Mouse (Mus musculus) liver, embryonic 14.5 days (tissue): Measurements from ENCODE around the gene Hnrnpu. TPM values are rescaled to one million over a fixed set of nuclear protein-coding genes. Genes with fewer than 3 reads are reported as not detected.

Experiments used
- ATAC-seq: fragments of 200-750 bp; cut with Nextera tagmentation; 2 replicates; pipeline ENCODE4 v1.8.0; 2017; ENCODE audit warnings: moderate number of reproducible peaks, mild to moderate bottlenecking, moderate library complexity; ENCODE audit not compliant: insufficient read depth
- DNase-seq, 3 experiments: peaks; one replicate each; pipeline ENCODE4 v3.0.0-alpha.2; 2012 to 2013; ENCODE audit warnings: low read depth in 3 of 3, low spot score in 3 of 3
- H3K27ac ChIP-seq: fragments of 300-500 bp; sonication (generic); 2 replicates; pipeline ENCODE4 v1.5.1; 2014; ENCODE audit warnings: moderate library complexity, mild to moderate bottlenecking, control low read depth, inconsistent platforms
- H3K27me3 ChIP-seq: fragments of 300-500 bp; sonication (generic); 2 replicates; pipeline ENCODE4 v1.6.1; 2014; ENCODE audit warnings: mild to moderate bottlenecking, low read length, moderate library complexity; ENCODE audit not compliant: control insufficient read depth, insufficient read depth
- H3K36me3 ChIP-seq: fragments of 300-500 bp; sonication (generic); replicated peaks from 2 replicates; pipeline ENCODE4 v1.6.1; 2014; ENCODE audit warnings: low read depth; ENCODE audit not compliant: control insufficient read depth, insufficient read depth
- H3K4me1 ChIP-seq, 2 experiments: fragments of 200-500 bp in 1 of 2; fragments of 300-500 bp in 1 of 2; sonication (generic) in 1 of 2; replicated peaks; 2 replicates each; pipeline ENCODE4 v1.6.1; 2012 to 2014; ENCODE audit warnings: antibody characterized with exemption in 1 of 2, inconsistent platforms in 1 of 2, low read length in 1 of 2; ENCODE audit not compliant: control insufficient read depth in 2 of 2, insufficient read depth in 2 of 2
- H3K4me2 ChIP-seq: fragments of 300-500 bp; sonication (generic); 2 replicates; pipeline ENCODE4 v1.6.1; 2014; ENCODE audit warnings: low read depth, mild to moderate bottlenecking, control low read depth, moderate library complexity
- H3K4me3 ChIP-seq, 2 experiments: fragments of 200-500 bp in 1 of 2; fragments of 300-500 bp in 1 of 2; sonication (generic) in 1 of 2; 2 replicates each; pipeline ENCODE4 v1.5.1; 2012 to 2014; ENCODE audit warnings: low read depth in 2 of 2, low read length in 2 of 2, mild to moderate bottlenecking in 2 of 2, control low read depth in 1 of 2, inconsistent platforms in 1 of 2, moderate library complexity in 1 of 2; ENCODE audit not compliant: insufficient read depth in 1 of 2
- H3K9ac ChIP-seq: fragments of 300-500 bp; sonication (generic); replicated peaks from 2 replicates; pipeline ENCODE4 v1.6.1; 2014; ENCODE audit warnings: mild to moderate bottlenecking, control low read depth, moderate library complexity
- H3K9me3 ChIP-seq: fragments of 300-500 bp; sonication (generic); 2 replicates; pipeline ENCODE4 v1.6.1; 2016; ENCODE audit warnings: low read length, mixed read lengths; ENCODE audit not compliant: control insufficient read depth
- CTCF ChIP-seq: IDR thresholded peaks from 2 replicates; pipeline ENCODE4 v1.5.1; 2016; ENCODE audit warnings: antibody characterized with exemption, low read depth, control low read depth
- EP300 ChIP-seq: IDR thresholded peaks from 2 replicates; pipeline ENCODE4 v1.6.1; 2016; ENCODE audit warnings: antibody characterized with exemption, low read depth
- WGBS: fragments of 180-500 bp; shearing (Covaris S2); extraction: QIAGEN DNeasy Blood & Tissue Kit; methylation state at CpG from one replicate; pipeline ENCODE4 v1.1.7; 2014; ENCODE audit not compliant: insufficient replicate concordance; 5-methylcytosine and 5-hydroxymethylcytosine counted together
- polyA plus RNA-seq, 2 experiments: library from polyadenylated mRNA; depleted of rRNA in 1 of 2; stranded (reverse) in 1 of 2; unstranded in 1 of 2; fragments of >200 nt; fragmentation: Nextera tagmentation in 1 of 2; extraction: Ambion mirVana in 1 of 2; gene quantifications; 2 replicates each; pipeline versions ENCODE4 v1.2.1 to v1.2.3; 2012 to 2014

The Hnrnpu gene
- polyA plus RNA-seq, 2 experiments, result 165 to 191 TPM

- peak; percentile 80 for ATAC-seq
- no peaks in the 10 kb centered on the region for H3K27me3 ChIP-seq
- TF ChIP-seq EP300 (no peak), CTCF (no peak)
These were observed 1.3 kb downstream of the Hnrnpu start for GRCm38 (mm10) chr1:178336289-178336775.

DNA sequence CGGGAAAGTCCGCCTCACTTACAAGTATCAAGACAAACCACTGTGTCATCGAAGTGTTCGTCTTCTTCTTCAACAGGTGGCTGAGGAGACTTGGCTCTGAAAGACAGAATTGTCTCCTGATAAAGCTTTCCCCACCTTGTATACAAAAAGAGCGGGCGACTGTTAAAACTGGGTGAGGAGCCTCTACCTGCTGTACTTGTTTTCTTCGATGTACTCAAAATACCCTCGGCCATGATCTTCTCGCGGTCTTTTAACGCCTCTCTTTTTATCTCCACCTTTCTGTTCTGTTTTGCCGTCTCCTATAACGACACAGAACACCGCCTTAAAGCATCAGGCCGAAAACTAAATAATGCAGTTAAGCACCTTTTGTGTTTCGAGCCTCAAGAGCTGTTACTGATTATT lies 1.7 kb downstream of the Hnrnpu start:
- Histone ChIP-seq H3K9me3 (no peaks in the 10 kb centered on the region), H3K27ac (peak overlapping the region; percentile 97), H3K4me1 (peaks cover 8 to 17% of the 10 kb centered on the region in 2 experiments), H3K9ac (peak overlapping the region; percentile 99), H3K4me2 (peak overlapping the region; percentile 98), H3K4me3 (peak overlapping the region; percentile 86 to 94), H3K27me3 (no peaks in the 10 kb centered on the region), H3K36me3 (peaks cover 49% of the 10 kb centered on the region)
- TF ChIP-seq CTCF, result no peak
- TF ChIP-seq EP300, result no peak
- under 1% methylated on average over 16 of the region's 16 CpGs for WGBS
- DNase-seq (peak in 1 of 3 experiments; percentile 47), ATAC-seq (no peak)

More at GRCm38 (mm10) chr1:178336289-178336775, 1.3 kb downstream of the Hnrnpu start:
- H3K9ac ChIP-seq, result peak overlapping the region; percentile 99
- peak overlapping the region; percentile 97 for H3K27ac ChIP-seq
- peaks cover 8 to 17% of the 10 kb centered on the region in 2 experiments for H3K4me1 ChIP-seq
- DNase-seq, result peak; percentile 80 to 83 (median 83)
- no peaks in the 10 kb centered on the region for H3K9me3 ChIP-seq
- peaks cover 45% of the 10 kb centered on the region for H3K36me3 ChIP-seq
- under 1% methylated on average over 47 of the region's 53 CpGs for WGBS
- H3K4me3 ChIP-seq, result peak overlapping the region; percentile 86 to 94
- peak overlapping the region; percentile 98 for H3K4me2 ChIP-seq

DNA sequence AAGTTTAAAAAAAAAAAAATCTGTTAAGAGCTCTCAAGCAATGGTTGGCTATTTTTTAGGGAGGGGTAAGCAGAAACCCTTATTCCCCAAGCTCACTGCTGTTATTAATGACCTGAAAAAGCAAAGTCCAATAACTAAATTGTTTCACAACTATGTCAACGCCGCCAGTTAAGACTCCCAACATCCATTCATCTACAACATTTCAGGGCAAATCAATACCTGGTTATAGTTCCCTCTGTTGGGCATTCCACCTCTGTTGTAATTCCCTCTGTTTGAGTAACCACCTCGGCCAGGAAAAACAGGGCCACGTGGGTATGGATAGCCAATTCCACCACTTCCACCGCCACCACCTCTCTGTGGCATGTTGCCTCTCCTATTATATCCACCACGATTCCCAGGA lies 7.7 kb downstream of the Hnrnpu start:
- no peak overlapping the region for H3K4me2 ChIP-seq
- H3K9ac ChIP-seq, result no peak overlapping the region
- H3K27ac ChIP-seq, result no peak overlapping the region
- 78% methylated on average over 6 of the region's 6 CpGs for WGBS
- H3K36me3 ChIP-seq, result peaks cover 92% of the 10 kb centered on the region
- TF ChIP-seq EP300 (no peak), CTCF (no peak)
- DNase-seq, result no peak
- H3K4me1 ChIP-seq, result peaks cover 4 to 9% of the 10 kb centered on the region in 2 experiments; a peak in 3 of 4 replicates
- no peaks in the 10 kb centered on the region for H3K27me3 ChIP-seq
- no peak overlapping the region for H3K4me3 ChIP-seq
- ATAC-seq, result peak; percentile 47
- H3K9me3 ChIP-seq, result no peaks in the 10 kb centered on the region

DNA sequence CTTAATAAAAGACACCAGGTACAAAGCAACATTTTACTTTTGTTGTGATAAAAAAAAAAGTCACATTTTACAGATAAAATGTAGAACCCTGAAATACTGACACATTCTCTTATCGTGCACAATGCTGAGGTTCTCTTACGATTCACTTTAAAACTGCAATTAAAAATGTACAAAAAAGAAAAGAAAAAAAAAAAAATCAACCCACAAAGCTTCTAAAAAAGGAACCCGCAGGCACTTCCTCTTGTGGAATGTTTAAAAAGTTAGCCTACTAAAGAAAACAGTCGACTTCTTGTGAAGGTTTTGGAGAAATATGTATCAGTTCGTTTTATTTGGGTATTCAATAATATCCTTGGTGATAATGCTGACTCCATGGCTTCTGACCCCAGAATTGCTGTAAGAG lies 8.6 kb downstream of the Hnrnpu start:
- Histone ChIP-seq H3K36me3 (peaks cover 91% of the 10 kb centered on the region), H3K9me3 (no peaks in the 10 kb centered on the region), H3K4me2 (no peak overlapping the region), H3K4me3 (no peak overlapping the region), H3K27ac (no peak overlapping the region), H3K27me3 (no peaks in the 10 kb centered on the region), H3K9ac (no peak overlapping the region), H3K4me1 (peaks cover 3 to 4% of the 10 kb centered on the region in 2 experiments; a peak in 3 of 4 replicates)
- no peak for DNase-seq
- ATAC-seq, result no peak
- WGBS, result 59% methylated on average over 5 of the region's 5 CpGs
- no peak for TF ChIP-seq EP300
- TF ChIP-seq CTCF, result no peak

- DNase-seq (no peak), ATAC-seq (no peak)
- Histone ChIP-seq H3K4me3 (no peak overlapping the region), H3K27me3 (no peaks in the 10 kb centered on the region), H3K27ac (no peak overlapping the region), H3K4me1 (0 out of 4 replicates have a peak, but pooled peaks cover 0 to under 1% of the 10 kb centered on the region in 2 experiments), H3K9me3 (no peaks in the 10 kb centered on the region), H3K36me3 (peaks cover 91% of the 10 kb centered on the region), H3K4me2 (no peak overlapping the region), H3K9ac (no peak overlapping the region)
- no peak for TF ChIP-seq EP300
- no peak for TF ChIP-seq CTCF
- 86% methylated on average over 1 of the region's 1 CpGs for WGBS
These were observed 10.6 kb downstream of the Hnrnpu start for GRCm38 (mm10) chr1:178326950-178327349.
